Comparison of ENCODE assay signal across 23 mouse cellular contexts in genomic region chr11:77009069-77010025, GRCm38 (mm10). TPM values are rescaled to one million over a fixed set of nuclear protein-coding genes. Genes with fewer than 3 reads are reported as not detected.
DNase-seq lines count a peak whose midpoint lies in the region; TF ChIP-seq lines count a peak whose summit lies in the region.
"Had no signal": no experiment of that assay in that cellular context is flagged by ENCODE, and none has a peak within 500 bp of the region (broad histone marks: within the 10 kb centered on the region; RNA-seq: fewer than 3 reads in every experiment).

No protein-coding gene starts in this region.

- H3K27ac ChIP-seq in liver, adult 2 months (replicated peaks; ENCODE audit: insufficient read depth, low read depth, low read length) = no peak overlapping the region
- H3K27ac ChIP-seq: embryonic facial prominence, embryonic 10.5 days; hindbrain, postnatal 0 days; limb, embryonic 15.5 days had no signal

- peak; percentile 30 for DNase-seq in liver, adult 2 months (ENCODE audit: extremely low read depth, low read depth, low spot score)
- DNase-seq in liver = no peak
- DNase-seq in kidney, adult 9 months = peak; percentile 57
- DNase-seq in kidney, postnatal 36 days = peak; percentile 31 to 58
- no peak for DNase-seq in cerebellum, postnatal 4 days (ENCODE audit: low spot score in 2 of 2)
- no peak for DNase-seq in thymus, adult 18-20 months
- no peak for DNase-seq in heart, postnatal 36 days
- DNase-seq: adrenal gland, postnatal 14 days; cerebellum, postnatal 14 days; gastrocnemius, postnatal 14 days; heart, adult 18-20 months; liver, postnatal 0 days; lung, postnatal 14 days; right cerebral cortex, postnatal 25 days; thymus, postnatal 25 days had no signal

- peaks cover 10% of the 10 kb centered on the region for H3K4me1 ChIP-seq in liver, adult 2 months (ENCODE audit: control insufficient read depth, insufficient read depth, low read length)

- H3K9ac ChIP-seq in liver, adult 2 months (ENCODE audit: low read depth, low read length) = no peak overlapping the region
- H3K9ac ChIP-seq: limb, embryonic 15.5 days; liver, postnatal 0 days had no signal

- no peak for TF ChIP-seq CTCF in liver, adult 2 months (IDR thresholded peaks at IDR 0.05; ENCODE audit: low read depth, low read length)

- WGBS in liver, adult 2 months = 51% methylated on average over 16 of the region's 16 CpGs

- H3K4me3 ChIP-seq in liver, adult 2 months (ENCODE audit: insufficient read depth, low read depth, low read length) = no peak overlapping the region
- H3K4me3 ChIP-seq: embryonic facial prominence, embryonic 10.5 days; limb, embryonic 15.5 days had no signal

- H3K27me3 ChIP-seq in liver, adult 2 months (ENCODE audit: control insufficient read depth, insufficient read depth, low read length) = no peaks in the 10 kb centered on the region
- H3K27me3 ChIP-seq: limb, embryonic 15.5 days had no signal

- TF ChIP-seq POLR2A in liver, adult 2 months (IDR thresholded peaks at IDR 0.05; ENCODE audit: extremely low read depth, insufficient read depth, low read length) = no peak

- intact Hi-C loops in heart, postnatal 36 days (cut with DNase I) = no loop called here

- H3K79me2 ChIP-seq in liver, adult 2 months (ENCODE audit: control insufficient read depth, insufficient read depth, low read length) = no peaks in the 10 kb centered on the region

- H3K36me3 ChIP-seq in liver, adult 2 months (ENCODE audit: control insufficient read depth, insufficient read depth, low read length) = no peaks in the 10 kb centered on the region
- H3K36me3 ChIP-seq: embryonic facial prominence, embryonic 10.5 days; limb, embryonic 15.5 days had no signal

RNA-seq across cellular contexts. Expression of gene Slc6a4, which starts 10.9 kb away (rescaled TPM):
- 0.20 and 0.37 TPM in 2 replicates for total RNA-seq in liver, adult 2 months (2014; rRNA removed)
- 0.13 and 0.26 TPM in 2 replicates for polyA plus RNA-seq in liver, adult 2 months (2012; rRNA removed)
- under 1 TPM; 0.51 to 0.58 TPM for total RNA-seq in heart, postnatal 36 days (2021)
- total RNA-seq: CH12.LX; hematopoietic stem cell, adult 5-6 weeks; layer of hippocampus, adult 18-20 months; left cerebral cortex, adult 18-20 months; MEL had no signal

Comparison
In these comparisons a context has a peak if more than half of its experiments do, and no peak if none do; other contexts are left out.
1. DNase-seq: peak in liver, adult 2 months (single experiment), kidney, adult 9 months (single experiment) and kidney, postnatal 36 days (2 of 2); none in liver (single experiment), cerebellum, postnatal 4 days (0 of 2), thymus, adult 18-20 months (0 of 2) and heart, postnatal 36 days (0 of 2).